Mouse (Mus musculus): ENCODE data around the gene Katnb1. TPM values are rescaled to one million over a fixed set of nuclear protein-coding genes. Genes with fewer than 3 reads are reported as not detected.

The Katnb1 gene
- 36.6 and 39.2 TPM in 2 replicates for polyA plus RNA-seq (2014; fragmentation: Nextera tagmentation; extraction: Ambion mirVana)

DNA sequence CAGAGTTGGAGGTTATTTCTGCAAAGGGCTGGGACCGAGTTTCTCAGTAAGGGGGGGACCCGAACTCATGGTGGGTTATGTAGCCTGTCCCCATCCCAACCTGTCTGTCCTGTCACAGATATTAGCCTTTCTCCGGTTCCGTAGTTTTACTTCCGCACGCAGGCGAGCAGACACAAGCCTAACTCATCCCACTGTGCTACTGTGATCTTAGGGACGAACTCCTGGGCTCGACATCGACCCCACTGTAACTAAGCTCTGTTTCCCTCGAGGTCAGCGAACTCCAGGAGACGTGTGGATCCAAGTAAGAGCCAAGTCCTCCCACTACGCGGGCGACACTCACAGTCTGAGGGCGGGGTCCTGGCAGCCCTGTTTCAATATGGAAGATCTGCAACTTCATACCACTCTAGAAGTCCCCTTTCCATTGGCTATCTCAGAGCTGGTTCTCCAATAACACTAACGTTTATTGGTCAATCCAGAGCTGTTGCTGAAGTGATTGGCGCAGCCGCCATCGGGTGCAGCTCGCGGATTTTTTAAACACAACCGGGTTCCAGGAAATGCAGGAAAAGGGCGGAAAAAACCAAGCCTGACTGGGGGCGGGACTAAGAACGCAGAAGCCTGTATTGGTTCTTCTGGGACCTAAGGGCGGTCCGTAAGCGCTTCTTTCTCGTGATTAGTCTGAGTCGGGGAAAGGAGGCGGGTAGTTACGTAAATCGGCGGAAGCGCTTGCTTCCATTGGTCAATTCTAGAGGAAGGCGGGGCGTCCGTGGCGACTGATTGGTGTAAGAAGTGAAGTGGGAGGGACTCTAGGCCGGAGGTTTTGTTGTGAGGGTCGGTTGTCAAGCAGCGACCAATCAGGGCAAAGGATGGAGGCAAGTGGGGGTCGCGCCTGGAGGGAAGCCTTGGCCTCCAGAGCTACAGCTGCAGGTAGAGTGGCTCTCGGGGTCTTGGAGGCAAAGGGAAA is at the start of gene Katnb1:
Gene Katnb1, plus strand, starts transcription at position 806 of the 961 bp plus-strand sequence.
- peak within 1 kb of the TSS; percentile 84 for H3K9ac ChIP-seq
- H3K4me1 ChIP-seq (replicated peaks; ENCODE audit: control insufficient read depth, insufficient read depth, low read length): peaks cover 14% of the 10 kb centered on the region
- ATAC-seq (ENCODE audit: low FRiP score) (peak; percentile 98), DNase-seq (ENCODE audit: low spot score) (peak; percentile 99)
- H3K36me3 ChIP-seq (replicated peaks; ENCODE audit: control insufficient read depth, insufficient read depth): peaks cover 22% of the 10 kb centered on the region
- H3K9me3 ChIP-seq (ENCODE audit: control insufficient read depth, low read length): no peaks in the 10 kb centered on the region
- no peaks in the 10 kb centered on the region for H3K27me3 ChIP-seq (ENCODE audit: control insufficient read depth, insufficient read depth, low read length)
- peak within 1 kb of the TSS; percentile 79 for H3K4me3 ChIP-seq (replicated peaks; ENCODE audit: low read length)
- H3K4me2 ChIP-seq (replicated peaks): peak within 1 kb of the TSS; percentile 90
- under 1% methylated on average over 47 of the region's 47 CpGs for WGBS
- peak within 1 kb of the TSS; percentile 69 for H3K27ac ChIP-seq

DNA sequence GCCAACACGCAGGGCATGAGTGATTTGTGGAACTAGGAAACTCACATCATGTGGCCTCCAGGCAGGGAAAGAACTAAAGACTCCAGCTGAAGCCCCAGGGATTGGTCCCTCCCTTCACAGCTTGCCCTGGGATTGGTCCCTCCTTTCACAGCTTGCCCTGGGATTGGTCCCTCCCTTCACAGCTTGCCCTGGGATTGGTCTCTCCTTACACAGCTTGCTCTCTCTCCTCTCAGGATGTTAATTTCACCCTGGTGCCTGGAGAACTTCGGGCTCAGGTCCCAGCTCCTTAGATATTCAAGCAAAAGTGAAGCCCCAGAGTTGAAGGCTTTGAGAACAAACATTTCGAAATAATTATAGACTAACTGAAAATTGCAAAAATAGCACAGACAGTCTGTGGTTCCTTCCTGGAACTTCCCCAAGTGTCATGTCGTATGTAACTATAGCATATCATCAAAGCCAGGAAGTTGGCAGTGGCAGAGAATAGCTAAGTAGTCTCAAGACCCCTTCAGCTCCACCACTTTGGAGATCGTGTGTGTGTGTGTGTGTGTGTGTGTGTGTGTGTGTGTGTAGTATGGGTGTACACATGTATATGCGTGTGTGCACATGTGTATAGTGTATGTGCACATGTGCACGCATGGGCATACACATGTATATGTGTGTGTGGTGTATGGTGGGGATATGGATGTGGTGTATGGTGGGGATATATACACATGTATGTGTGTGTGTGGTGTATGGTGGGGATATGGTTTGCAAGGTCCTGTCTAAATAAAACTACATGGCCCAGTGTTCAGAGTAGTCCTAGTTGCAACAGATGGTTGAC is 43.7 kb upstream of the Katnb1 start:
- no peaks in the 10 kb centered on the region for H3K36me3 ChIP-seq (replicated peaks; ENCODE audit: control insufficient read depth, insufficient read depth)
- ATAC-seq (ENCODE audit: low FRiP score) (no peak), DNase-seq (ENCODE audit: low spot score) (no peak)
- H3K4me2 ChIP-seq (replicated peaks): no peak overlapping the region
- no peak overlapping the region for H3K27ac ChIP-seq
- no peaks in the 10 kb centered on the region for H3K27me3 ChIP-seq (ENCODE audit: control insufficient read depth, insufficient read depth, low read length)
- 67% methylated on average over 7 of the region's 7 CpGs for WGBS
- H3K9me3 ChIP-seq (ENCODE audit: control insufficient read depth, low read length): no peaks in the 10 kb centered on the region
- H3K9ac ChIP-seq: no peak overlapping the region
- no peaks in the 10 kb centered on the region for H3K4me1 ChIP-seq (replicated peaks; ENCODE audit: control insufficient read depth, insufficient read depth, low read length)
- no peak overlapping the region for H3K4me3 ChIP-seq (replicated peaks; ENCODE audit: low read length)

DNA sequence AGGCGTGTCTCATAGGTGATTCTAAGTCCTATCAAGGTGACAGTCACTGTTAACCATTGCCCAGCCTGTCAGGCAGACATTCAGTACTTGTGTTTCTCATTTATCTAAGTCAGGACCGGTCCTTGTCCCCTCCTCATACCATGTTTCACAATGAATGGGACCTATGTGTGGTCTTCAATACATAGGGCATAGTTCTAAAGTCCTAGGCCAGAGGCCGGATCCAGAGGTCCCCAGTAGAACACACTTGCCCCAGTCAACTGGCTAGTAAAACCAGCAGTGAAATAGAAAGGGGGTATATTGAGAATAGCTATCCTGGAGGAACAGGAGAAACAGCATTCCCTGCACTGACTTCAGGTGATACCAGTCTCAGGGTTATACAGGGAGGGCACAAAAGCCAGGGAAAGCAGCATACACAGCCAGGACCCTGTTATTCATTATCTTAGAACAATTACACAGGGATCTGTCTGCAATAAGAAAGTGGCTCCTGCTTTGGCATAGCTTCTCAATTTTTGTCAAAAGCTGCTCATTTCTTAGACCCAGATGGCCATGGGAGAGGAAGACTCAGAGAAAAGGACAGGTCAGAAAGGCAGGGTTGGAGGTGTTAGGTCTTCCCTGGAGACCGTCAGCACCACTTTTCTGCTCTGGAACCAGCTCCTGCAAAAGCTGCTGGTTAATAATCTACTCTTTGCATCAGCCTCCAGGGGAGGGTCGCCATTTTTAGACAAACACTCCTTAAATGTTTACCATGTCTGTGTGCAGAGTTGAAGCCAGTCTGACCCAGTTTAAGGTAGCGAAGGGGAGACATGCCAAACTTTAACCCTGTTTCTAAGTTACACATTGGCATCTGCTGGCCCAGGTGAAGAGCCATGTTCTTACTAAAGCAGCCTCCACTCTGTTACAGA is 38.9 kb upstream of the Katnb1 start:
- H3K9me3 ChIP-seq (ENCODE audit: control insufficient read depth, low read length): no peaks in the 10 kb centered on the region
- H3K4me3 ChIP-seq (replicated peaks; ENCODE audit: low read length): no peak overlapping the region
- H3K27ac ChIP-seq: no peak overlapping the region
- 71% methylated on average over 6 of the region's 6 CpGs for WGBS
- no peaks in the 10 kb centered on the region for H3K27me3 ChIP-seq (ENCODE audit: control insufficient read depth, insufficient read depth, low read length)
- no peak overlapping the region for H3K4me2 ChIP-seq (replicated peaks)
- H3K36me3 ChIP-seq (replicated peaks; ENCODE audit: control insufficient read depth, insufficient read depth): no peaks in the 10 kb centered on the region
- no peak overlapping the region for H3K9ac ChIP-seq
- DNase-seq (ENCODE audit: low spot score): no peak
- 0 out of 2 replicates have a peak, but pooled peaks cover 3% of the 10 kb centered on the region for H3K4me1 ChIP-seq (replicated peaks; ENCODE audit: control insufficient read depth, insufficient read depth, low read length)
- no peak for ATAC-seq (ENCODE audit: low FRiP score)

DNA sequence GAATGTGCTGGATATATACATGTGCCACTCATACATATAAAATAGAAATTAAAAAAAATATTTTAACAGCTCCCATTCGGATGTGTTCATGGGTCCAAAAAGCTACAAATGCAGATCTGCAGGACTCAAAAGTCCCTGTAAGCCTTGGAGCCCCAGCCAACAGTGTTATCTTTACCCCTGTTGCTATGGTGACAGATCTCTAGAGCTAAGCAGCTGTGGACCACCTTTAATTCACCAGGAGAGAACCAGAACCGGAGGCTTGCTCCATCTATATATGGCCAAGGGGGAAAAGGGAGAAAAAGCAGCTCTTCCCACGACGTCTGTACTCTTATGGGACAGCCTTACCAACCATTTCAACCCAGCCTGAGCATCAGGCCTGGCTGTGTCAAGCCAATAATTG is 36.2 kb upstream of the Katnb1 start:
- Histone ChIP-seq H3K4me1 (replicated peaks; ENCODE audit: control insufficient read depth, insufficient read depth, low read length) (peaks cover 11% of the 10 kb centered on the region; the same call in 1 of the 2 replicates), H3K4me2 (replicated peaks) (no peak overlapping the region), H3K36me3 (replicated peaks; ENCODE audit: control insufficient read depth, insufficient read depth) (no peaks in the 10 kb centered on the region), H3K27me3 (ENCODE audit: control insufficient read depth, insufficient read depth, low read length) (no peaks in the 10 kb centered on the region), H3K9ac (no peak overlapping the region), H3K4me3 (replicated peaks; ENCODE audit: low read length) (no peak overlapping the region), H3K27ac (no peak overlapping the region), H3K9me3 (ENCODE audit: control insufficient read depth, low read length) (no peaks in the 10 kb centered on the region)
- ATAC-seq (ENCODE audit: low FRiP score) (no peak), DNase-seq (ENCODE audit: low spot score) (no peak)
- 54% methylated on average over 4 of the region's 4 CpGs for WGBS

DNA sequence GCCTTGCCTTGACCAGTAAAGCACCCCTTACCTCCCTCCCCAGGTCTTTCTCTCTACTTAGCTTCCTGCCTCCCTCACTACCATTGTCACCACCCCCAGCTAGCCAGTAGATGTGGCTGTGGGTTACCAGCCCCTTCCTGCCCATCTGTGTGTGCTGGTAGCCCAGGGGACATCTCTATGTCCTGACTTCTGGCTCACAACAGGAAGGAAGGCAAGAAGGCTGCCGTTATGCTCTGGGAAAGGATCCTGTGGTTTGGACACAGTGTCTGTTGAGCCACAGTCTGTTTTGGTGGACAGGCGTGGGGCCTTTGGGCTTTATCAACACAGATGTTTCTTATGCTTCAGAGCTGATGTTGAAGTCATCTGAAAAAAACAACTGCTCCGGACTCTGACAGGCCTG is 34.0 kb upstream of the Katnb1 start:
- H3K36me3 ChIP-seq (replicated peaks; ENCODE audit: control insufficient read depth, insufficient read depth): no peaks in the 10 kb centered on the region
- H3K4me3 ChIP-seq (replicated peaks; ENCODE audit: low read length): no peak overlapping the region
- no peaks in the 10 kb centered on the region for H3K9me3 ChIP-seq (ENCODE audit: control insufficient read depth, low read length)
- no peak for DNase-seq (ENCODE audit: low spot score)
- H3K4me1 ChIP-seq (replicated peaks; ENCODE audit: control insufficient read depth, insufficient read depth, low read length): peaks cover 11% of the 10 kb centered on the region; the same call in 1 of the 2 replicates
- no peak overlapping the region for H3K4me2 ChIP-seq (replicated peaks)
- no peak for ATAC-seq (ENCODE audit: low FRiP score)
- no peaks in the 10 kb centered on the region for H3K27me3 ChIP-seq (ENCODE audit: control insufficient read depth, insufficient read depth, low read length)
- WGBS: 80% methylated on average over 3 of the region's 3 CpGs
- H3K9ac ChIP-seq: no peak overlapping the region
- no peak overlapping the region for H3K27ac ChIP-seq

DNA sequence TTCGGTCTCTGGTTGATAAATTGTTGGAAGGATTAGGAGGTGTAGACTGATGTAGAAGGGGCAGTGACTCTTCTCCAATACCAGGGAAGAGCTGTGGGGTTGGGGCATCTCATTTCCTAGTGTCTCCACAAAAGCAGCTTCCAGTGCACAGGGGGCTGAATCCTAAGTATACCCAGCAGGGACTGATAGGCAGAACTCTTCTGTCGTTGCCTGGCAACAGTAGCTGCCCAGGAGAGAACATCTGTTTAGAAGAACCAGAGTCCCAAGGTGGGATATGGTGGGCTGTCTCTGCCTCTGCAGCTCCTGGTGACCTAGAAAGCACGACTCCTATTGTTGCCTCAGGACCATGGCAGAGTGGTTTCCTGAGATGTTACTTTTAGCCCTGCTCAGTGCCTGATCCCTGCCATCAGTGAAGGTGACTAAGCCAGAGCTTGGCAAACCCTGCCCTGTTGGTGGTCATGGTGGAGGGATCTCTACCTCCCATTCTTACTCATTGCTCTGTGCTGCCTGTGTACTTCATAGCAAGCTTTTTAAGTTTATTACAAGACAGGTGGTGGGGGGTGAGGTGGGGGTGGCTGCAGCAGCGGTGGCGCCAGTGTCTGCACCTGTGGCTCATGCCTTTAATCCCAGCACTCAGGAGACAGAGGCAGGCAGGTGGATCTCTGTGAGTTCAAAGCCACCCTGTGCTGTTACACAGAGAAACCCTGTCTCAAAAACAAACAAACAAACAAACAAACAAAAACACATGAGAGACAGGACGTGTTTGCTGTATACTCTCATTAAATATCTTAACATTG is 32.9 kb upstream of the Katnb1 start:
- no peak; the same call in 1 of the 2 replicates for ATAC-seq (ENCODE audit: low FRiP score)
- H3K9ac ChIP-seq: no peak overlapping the region
- H3K4me1 ChIP-seq (replicated peaks; ENCODE audit: control insufficient read depth, insufficient read depth, low read length): peaks cover 11% of the 10 kb centered on the region; the same call in 1 of the 2 replicates
- no peak for DNase-seq (ENCODE audit: low spot score)
- H3K9me3 ChIP-seq (ENCODE audit: control insufficient read depth, low read length): no peaks in the 10 kb centered on the region
- H3K4me2 ChIP-seq (replicated peaks): no peak overlapping the region
- H3K27me3 ChIP-seq (ENCODE audit: control insufficient read depth, insufficient read depth, low read length): no peaks in the 10 kb centered on the region
- WGBS: 66% methylated on average over 6 of the region's 6 CpGs
- no peak overlapping the region for H3K27ac ChIP-seq
- no peak overlapping the region for H3K4me3 ChIP-seq (replicated peaks; ENCODE audit: low read length)
- H3K36me3 ChIP-seq (replicated peaks; ENCODE audit: control insufficient read depth, insufficient read depth): no peaks in the 10 kb centered on the region

DNA sequence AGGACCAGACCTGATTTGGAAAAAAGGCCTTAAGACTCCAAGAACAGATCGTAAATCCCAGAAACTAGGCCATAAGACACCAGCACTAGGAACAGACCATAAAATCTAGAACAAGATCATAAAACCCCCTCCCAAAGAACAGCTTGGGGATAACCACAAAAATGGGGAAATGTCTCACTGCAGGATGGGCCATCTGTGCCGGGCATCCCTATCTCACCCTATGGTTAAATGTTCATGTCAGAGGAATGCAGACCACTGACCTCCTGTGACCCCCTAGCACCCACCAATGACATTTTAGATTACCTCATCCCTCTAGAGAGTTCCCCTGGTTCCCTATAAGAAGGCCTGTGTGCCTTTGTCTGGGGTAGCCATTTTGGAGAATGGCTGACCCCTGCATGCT is 31.4 kb upstream of the Katnb1 start:
- H3K9ac ChIP-seq: no peak overlapping the region
- ATAC-seq (ENCODE audit: low FRiP score): no peak
- no peak overlapping the region for H3K4me3 ChIP-seq (replicated peaks; ENCODE audit: low read length)
- no peak overlapping the region for H3K27ac ChIP-seq
- H3K27me3 ChIP-seq (ENCODE audit: control insufficient read depth, insufficient read depth, low read length): no peaks in the 10 kb centered on the region
- WGBS: 83% methylated on average over 2 of the region's 2 CpGs
- no peaks in the 10 kb centered on the region for H3K9me3 ChIP-seq (ENCODE audit: control insufficient read depth, low read length)
- H3K4me1 ChIP-seq (replicated peaks; ENCODE audit: control insufficient read depth, insufficient read depth, low read length): peaks cover 11% of the 10 kb centered on the region; the same call in 1 of the 2 replicates
- no peak overlapping the region for H3K4me2 ChIP-seq (replicated peaks)
- no peaks in the 10 kb centered on the region for H3K36me3 ChIP-seq (replicated peaks; ENCODE audit: control insufficient read depth, insufficient read depth)
- no peak for DNase-seq (ENCODE audit: low spot score)

DNA sequence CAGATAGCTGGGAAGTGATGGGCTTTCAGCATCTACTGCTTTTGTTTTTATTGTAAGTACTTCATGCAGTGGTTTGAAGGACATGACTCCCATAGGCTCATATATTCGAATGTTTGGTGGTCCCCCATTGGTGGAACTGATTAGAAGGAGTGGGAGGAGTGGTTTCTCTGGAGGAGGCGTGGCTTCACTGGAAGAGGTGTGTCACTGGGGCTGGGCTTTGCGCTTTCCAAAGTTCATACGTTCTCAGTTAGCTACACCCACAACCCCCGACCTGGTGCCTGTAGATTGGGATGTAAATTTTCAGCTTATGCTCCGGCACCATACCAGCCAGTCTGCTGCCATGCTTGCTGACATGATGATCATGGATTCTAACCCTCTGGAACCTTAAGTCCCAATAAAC is 26.5 kb upstream of the Katnb1 start:
- ATAC-seq (ENCODE audit: low FRiP score) (no peak), DNase-seq (ENCODE audit: low spot score) (no peak)
- Histone ChIP-seq H3K4me3 (replicated peaks; ENCODE audit: low read length) (no peak overlapping the region), H3K27me3 (ENCODE audit: control insufficient read depth, insufficient read depth, low read length) (no peaks in the 10 kb centered on the region), H3K4me1 (replicated peaks; ENCODE audit: control insufficient read depth, insufficient read depth, low read length) (no peaks in the 10 kb centered on the region), H3K9me3 (ENCODE audit: control insufficient read depth, low read length) (no peaks in the 10 kb centered on the region), H3K4me2 (replicated peaks) (no peak overlapping the region), H3K9ac (no peak overlapping the region), H3K36me3 (replicated peaks; ENCODE audit: control insufficient read depth, insufficient read depth) (no peaks in the 10 kb centered on the region), H3K27ac (no peak overlapping the region)
- WGBS: 62% methylated on average over 6 of the region's 6 CpGs

All from hindbrain, embryonic 14.5 days (tissue).